Mouse (Mus musculus) kidney, postnatal 4 days (tissue): Measurements from ENCODE around the gene Gpc2.

Source experiments
- DNase-seq, 2 experiments: peaks; one replicate each; pipeline ENCODE4 v3.0.0; 2021; ENCODE audit warnings: mixed read lengths in 2 of 2

Gpc2 gene

DNA sequence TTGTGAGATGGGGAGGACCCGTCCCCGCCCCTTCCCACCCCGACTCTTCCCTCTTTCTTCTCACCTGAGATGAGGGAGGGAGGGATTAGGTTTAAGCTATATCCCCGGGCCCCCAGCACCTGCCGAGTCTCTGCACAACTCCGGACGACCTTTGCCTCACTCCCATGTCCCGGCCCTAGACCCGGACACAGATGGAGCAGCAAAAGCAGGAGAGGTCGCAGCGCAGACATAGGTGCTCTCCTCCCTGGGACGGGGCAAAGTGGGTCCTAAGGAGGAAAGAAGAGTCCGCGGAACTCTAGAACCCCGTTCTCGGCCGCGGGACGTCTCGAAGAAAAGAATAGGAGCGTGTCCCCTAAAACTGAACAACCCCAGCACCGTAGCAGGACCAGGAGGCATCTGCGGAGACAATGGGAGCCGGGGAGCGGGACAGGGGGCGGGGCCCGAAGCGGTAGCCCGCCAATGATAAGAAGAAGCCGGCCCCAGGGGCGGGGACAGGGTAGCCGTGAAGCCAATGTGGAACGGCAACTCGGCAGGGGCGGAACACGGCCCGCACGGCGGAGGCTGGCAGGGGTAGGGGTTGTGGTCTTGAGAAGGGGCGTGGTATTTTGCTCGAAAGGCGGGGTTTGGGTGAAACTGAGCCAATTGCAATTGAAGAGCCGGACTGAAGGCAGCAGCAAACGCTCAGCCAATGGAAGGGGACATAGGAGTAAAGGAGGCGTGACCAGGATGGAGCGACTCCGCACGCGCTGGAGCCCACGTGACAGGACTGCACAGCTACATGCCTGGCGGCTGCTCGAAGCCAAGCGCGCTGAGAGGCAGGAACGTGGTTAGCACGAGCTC, at the start of gene Gpc2, which contains the start of the genes Gm43720 and Stag3:
Gene Gpc2, minus strand, starts transcription at position 421 of the 840 bp plus-strand sequence.
Gene Gm43720, minus strand, starts transcription at position 374 of the 840 bp plus-strand sequence.
Gene Stag3, plus strand, starts transcription at position 656 of the 840 bp plus-strand sequence.
- DNase-seq = peak; percentile 93 to 96

DNA sequence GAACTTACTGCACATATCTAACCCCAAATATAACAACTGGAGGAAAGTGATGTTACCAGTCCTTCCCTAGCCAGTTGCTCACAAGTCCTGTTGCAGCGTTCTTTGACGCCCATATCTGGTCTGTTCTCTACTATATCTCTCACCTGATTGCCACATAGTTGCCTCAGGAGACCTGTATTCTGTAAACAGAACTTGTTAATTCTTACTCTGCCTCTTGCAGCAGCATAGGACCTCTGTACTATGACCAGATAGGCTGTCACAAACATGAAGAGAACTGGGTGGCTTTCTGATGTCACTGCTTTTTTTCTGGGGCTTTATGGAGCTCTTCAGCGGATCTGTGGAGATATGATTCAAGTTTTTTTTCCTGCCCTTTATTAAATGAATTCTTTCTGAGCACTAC, 33.0 kb upstream of the Gpc2 start:
- no peak for DNase-seq

DNA sequence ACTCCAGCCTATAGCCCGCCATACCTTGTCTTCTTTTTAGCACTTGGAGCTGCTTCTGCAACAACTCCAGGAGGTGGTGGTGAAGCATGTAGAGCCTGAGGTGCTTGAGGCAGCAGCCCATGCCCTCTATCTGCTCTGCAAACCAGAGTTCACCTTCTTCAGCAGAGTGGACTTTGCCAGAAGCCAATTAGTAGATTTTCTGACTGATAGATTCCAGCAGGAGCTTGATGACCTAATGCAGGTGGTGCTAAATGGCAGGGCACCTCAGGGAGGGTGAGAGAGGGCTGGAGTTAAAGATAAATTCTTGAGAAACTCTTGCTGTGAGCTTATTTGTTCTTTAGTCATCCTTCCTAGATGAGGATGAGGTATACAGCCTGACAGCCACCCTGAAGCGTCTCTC, 19.8 kb upstream of the Gpc2 start:
- DNase-seq = no peak

DNA sequence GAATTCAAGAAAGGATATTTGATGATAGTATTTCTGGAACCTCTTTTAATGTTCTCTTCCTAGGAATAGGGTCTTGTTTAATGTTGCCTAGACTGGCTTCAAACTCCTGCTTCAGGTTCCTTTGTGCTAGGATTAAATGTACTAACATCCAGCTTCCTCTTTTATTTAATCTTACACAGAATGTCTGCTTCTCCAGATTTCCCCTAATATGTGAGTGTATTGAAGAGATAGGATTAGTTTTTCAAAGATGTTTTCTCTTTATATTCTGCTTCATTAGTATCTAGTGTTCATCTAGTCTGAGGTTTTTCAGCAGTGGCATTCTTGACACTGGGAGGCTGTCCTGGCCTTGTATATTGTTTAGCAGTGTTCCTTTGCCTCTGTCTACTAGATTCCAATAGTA, 14.4 kb upstream of the Gpc2 start:
- DNase-seq = no peak

DNA sequence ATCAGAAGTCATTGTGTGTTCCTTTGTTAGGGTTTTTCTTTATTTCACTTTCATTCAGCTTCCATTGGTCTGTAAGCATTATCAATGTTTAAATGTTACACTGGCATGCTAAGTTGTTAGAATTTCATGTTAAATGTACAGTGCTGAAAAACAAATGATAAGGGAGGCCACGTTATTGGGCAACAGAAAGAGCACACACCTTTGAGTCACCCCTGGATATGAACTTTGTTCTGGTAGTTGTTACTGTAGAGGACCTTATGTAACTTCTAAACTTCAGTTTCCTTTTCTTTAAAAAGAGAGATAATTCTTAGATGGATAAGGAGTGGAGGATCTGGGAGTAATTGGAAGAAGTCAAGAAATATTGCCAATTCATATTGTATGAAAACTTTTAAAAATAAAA, 11.8 kb upstream of the Gpc2 start:
- no peak for DNase-seq

DNA sequence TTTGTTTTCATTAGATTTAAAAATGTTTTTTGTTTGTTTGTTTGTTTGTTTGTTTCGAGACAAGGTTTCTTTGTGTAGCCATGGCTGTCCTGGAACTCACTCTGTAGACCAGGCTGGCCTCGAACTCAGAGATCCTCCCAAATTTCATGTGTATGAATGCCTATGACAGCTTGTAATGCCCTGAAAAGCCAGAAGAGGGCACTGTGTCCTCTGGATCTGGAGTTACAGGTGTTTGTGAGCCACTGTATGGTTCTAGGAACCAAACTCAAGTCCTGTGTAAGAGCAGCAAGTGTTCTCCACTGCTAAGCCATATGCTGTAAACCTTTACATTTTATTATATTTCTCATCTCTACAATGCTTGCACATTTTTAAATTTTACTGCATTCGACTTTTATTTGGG, 8.1 kb upstream of the Gpc2 start:
- no peak for DNase-seq

DNA sequence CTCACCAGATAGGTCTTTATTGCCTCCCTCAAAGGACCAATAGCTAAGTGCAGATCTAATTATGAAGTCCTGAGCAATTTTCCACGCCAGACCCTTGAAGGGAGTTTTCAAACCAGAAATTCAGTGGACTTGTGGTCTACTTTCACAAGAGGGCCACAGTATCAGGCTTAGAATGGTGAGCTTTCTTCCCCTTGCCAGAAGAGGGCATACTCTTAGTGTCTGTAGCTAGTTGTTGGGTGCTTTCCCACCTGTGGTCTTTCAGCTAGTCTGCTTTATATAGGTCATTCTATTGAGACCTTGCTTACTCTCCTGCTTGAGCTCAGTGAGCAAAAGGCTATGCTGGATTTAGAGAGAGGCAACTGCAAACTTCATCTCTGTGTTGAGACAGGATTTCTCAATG, 3.7 kb upstream of the Gpc2 start:
- DNase-seq = no peak

DNA sequence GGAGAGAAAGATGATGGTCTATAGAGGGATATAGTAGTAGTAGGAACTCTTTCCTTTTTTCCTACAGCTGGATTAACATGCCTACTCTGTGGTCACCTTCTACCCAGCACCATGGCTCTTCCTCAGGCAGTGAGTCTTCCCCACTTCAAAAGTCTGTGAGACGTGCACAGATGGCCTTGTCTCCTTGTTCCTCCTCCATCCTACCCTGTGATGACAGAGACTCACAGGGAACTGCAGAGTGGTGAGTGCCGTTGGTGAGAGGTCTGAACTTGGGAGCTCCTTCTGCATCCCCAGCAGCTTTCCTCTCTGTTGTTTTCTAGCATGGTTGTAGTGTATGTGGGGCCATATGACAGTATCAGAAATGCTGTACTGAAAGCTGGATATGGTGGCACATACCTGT, 2.0 kb upstream of the Gpc2 start:
- DNase-seq = no peak

DNA sequence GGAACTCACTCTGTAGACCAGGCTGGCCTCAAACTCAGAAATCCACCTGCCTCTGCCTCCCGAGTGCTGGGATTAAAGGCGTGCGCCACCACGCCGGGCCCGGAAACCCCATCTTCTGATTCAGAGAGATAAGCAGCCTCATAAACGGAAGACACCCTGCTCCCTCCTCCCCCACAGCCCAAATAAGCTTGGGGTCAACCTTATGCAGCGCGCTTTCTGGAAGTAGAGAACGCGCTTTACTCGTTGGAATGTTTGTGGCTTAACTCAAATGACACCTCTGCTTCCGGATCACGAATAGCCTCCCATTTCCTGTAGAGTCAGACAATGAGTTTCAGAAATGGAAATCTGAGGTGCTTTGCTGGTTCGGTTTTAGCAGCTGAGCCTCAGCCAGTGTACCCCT, 1.0 kb upstream of the Gpc2 start:
- no peak for DNase-seq

DNA sequence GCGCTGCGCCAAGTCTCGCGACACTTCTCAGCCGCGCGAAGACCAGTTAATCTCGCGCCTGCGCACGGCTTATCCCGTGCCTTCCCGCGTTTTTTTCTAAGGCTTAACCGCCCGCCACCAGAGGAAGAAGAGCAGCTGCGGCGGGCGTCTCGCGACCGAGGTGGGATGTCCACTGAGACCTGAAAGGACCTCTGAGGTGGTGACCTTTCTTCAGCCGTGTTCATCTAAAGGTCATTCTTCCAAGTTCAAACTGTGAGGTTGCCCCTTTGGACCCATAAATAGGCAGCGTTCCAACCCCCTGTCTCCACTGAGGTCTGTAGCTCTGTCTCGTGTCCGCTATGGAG, 592 bp upstream of the Gpc2 start:
- DNase-seq = no peak

DNA sequence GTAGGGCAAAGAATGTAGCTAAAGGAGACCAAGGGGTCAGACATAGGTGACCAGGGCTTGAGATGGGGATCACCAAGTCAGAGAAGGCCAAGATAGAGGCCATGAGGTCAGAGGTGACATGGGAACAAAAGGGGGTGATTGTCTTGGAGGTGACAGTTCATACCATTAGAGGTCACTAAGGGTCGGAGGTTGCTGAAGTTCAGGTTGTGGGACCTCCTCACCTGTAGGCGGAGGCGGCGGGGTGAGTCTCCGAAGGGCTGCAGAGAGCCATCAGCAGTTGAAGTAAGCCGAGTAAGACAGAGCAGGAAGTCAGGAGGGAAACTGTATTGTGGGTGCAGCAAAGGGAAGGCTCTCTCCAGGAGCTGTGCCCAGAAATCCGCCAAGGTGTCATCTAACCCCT, 1.8 kb downstream of the Gpc2 start:
- no peak for DNase-seq

DNA sequence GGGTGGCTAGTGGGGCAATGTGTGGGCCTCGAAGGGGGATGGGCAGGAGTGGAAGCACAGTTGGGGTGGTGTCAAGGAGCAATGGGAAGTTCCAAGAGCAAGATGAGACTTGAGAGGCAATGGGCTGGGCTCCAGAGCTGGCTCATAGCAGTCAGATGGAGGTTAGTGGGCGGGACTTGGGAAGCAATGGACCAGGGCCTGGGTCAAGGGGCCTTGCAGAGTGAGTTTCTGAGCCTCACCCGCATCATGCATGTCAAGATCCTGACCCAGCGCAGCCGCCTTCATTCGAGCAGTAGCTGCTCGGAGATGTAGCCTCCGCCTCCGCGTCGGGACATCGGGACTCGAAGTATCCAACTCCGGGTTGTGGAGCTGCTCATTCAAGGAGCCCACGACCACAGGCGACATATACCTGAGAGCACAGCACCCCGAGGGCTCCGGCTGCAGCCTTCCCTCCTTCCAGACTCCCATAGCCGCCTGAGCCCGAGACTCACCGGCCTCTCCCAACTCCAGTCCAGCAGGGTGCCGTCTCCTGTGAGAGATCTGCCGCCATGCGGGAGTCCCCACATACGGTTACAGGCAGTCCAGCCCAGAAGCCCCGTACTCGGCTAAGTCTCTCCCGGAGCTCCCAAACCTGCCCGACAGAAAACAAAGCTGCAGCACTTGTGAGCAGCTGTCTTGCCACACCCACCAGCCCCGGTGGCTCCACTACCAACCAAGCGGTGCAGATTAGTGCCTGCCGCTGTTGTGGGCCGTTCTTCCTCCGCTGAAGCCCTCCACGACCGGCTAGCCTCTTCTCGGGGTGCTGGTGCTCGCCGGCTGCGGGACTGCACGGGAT, 4.4 kb downstream of the Gpc2 start:
- DNase-seq = peak; percentile 59 to 76

DNA sequence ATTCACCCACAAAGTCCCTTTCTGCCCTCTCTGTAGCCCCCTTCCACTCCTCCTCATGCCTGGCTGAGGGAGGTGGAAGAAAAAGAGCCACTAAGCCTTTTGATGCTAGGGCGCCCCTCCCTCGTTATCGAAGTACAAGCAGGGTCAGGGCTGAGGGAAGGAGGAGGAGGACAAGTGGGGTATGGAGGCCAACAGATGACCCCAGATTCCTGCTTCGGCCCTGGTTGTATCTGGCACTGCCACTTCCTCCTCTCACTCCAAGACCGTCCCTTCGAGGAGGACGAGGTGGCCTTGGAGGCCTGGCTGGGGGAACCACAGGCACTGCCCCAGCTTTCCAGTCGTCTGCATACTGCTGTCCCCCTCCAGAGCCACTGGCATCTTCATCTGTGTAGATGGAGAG, 5.6 kb downstream of the Gpc2 start:
- DNase-seq = no peak

DNA sequence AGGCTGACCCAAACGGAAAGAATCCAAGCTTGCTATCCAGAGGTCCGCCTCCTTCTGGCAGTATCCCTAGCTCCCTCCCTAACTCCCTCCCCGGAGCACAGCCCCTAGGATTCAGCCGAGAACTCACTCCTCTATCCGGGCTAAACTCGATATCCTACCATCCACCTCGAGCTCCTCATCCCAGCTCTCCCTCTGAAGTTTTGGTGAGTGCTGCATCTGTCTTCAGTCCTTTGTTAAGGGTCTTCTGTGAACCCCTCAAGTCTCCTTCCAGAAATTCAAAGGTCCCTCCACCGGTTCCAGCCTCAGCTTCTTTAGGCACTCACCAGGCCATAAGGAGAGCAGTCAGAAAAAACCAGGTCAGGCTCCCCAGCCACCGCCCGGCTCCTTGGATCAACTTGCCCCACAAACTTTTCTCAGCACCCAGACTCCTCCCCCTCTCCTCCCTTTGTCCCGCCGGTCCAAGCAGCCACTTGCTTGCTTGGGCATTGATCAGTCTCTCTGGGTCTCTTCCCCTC, 7.3 kb downstream of the Gpc2 start, which contains the start of gene Gal3st4:
Gene Gal3st4, minus strand, starts transcription at position 432 of the 515 bp plus-strand sequence.
- peak; percentile 38 to 51 for DNase-seq

DNA sequence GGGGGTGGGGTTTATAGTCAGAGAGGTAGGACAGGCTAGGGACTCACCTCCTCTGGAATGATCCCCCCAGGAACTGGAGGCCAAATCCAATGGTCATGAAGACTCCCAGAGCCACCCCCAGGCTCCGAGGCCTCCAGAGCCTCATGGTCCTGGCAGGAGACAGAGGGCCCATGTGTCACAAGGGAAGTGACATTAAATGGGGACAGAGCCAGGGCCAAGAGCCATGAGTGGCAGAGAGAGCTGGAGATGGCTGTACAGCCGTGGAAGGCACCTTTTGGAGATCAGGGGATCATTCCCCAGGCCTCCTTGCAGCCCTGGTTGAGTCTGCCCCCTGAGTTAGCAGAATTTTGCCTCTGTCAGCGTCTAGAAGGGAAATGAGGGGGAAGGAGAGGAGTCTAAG, 8.6 kb downstream of the Gpc2 start:
- DNase-seq = no peak

DNA sequence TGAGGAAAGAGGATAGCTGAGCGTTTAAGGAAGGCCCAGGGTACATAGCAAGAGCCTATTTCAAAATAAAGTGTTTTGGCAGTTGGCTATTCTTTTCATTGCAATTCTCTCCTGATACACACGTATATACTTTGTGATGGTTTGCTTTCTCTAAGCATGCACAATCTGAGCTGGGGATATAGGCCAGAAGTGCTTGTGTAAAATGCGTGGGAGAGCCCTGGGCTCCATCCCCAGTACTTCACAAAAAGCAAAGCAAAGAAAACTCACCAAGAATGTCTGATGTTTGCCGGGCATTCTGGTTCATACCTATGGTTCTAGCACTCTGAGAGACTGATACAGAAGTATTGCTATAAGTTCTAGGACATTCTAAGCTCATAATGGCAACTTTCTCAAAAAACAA, 10.8 kb downstream of the Gpc2 start:
- no peak for DNase-seq

DNA sequence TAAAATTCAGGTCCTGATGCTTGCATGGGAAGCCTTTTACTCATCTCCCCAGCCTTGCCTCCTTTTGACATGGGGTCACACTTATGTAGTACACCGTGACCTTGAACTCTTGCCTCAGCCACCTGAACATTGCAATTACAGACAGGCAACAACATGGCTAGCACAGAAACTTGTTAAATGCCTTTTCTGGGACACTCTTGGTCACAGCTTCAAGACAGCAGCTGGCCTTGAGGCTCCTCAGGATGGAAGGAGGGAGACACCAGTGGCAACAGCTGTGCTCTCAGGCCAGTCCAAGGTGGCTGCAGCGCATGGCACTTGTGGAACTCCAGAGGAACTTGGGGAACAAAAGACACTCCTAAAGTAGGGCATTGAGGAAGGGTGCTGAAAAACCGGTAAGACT, 12.7 kb downstream of the Gpc2 start:
- no peak for DNase-seq

DNA sequence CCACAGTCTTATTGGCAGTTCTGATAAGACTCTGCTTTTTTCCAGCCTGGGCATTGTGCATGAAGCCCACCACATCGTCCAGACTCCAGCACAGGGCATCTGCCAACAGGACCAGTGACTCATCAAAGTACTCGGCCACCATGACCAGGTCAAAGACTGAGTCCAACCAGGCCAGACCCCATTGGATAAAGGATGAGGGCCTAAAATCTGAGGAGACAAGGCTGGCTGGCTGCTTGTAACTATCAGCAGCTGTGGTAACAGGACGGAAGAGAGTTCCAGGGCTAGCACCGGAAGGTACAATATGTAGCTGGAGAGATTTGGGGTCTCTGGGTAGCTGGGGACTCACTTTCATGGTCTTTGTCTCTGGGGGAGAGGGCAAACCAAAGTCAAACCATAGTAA, 14.1 kb downstream of the Gpc2 start:
- DNase-seq = no peak

DNA sequence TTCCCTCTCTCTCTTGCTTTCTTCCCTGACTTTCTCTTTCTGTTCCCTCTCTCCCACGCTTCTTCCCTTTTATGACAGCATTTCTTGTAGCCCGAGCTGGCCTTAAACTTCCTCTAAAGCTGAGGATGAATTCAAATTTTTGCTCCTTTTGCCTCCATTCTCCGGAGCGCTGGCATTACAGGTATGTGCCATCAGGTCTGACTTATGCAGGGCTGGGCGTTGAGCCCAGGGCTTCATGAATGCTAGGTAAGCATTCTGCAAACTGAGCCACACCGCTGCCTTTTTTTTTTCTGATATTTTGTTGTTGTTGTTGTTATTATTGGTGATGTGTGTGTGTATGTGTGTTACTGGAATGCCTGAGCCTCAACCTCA, 15.6 kb downstream of the Gpc2 start:
- DNase-seq = no peak

DNA sequence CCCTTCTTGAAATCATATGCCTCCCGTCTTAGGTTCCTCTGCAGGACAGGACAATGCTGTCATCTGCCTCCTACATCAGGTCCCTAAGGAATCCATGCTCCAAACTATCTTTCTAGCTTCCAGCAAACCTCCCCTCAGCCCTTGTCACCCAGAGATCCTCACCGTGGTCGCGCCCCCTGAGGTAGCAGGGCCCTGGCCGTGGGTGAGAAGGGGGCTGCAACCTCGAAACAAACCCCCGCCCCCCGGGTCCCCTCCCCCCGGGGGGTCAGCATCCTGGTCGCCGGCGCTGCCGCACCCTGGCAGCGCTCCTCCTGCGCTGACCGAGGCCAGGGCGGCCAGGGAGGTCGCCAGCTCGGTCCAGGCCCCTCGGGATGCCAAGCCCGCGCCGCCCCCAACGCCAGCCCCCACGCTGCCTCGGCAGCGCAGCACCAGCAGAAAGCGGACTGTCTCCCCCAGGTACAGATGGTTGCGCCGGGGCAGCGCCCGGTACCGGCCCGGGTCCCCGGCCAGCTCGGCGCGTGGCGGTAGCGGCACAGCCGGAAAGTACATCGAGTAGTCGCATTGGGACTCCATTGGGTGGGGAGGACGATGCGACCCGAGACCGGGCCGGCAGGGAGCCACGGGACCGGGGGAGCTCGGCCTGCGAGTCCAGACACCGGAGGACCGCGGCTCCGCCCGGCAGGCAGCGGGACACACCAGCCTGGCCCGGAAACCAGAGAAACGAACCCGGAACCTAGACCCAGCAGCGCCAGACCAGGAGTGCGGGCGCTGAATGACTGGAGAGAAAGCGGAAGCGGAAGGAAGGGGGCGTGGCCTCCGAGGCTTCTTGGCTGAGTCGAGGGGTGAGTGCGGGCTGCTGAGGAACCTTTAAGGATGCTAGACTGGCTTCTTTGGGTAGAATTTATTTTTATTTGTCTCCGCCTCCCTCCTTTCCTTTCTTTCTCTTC, 16.3 kb downstream of the Gpc2 start, which contains the start of gene BC037034:
Gene BC037034, minus strand, starts transcription at position 774 of the 947 bp plus-strand sequence.
- DNase-seq = peak; percentile 96 to 97

DNA sequence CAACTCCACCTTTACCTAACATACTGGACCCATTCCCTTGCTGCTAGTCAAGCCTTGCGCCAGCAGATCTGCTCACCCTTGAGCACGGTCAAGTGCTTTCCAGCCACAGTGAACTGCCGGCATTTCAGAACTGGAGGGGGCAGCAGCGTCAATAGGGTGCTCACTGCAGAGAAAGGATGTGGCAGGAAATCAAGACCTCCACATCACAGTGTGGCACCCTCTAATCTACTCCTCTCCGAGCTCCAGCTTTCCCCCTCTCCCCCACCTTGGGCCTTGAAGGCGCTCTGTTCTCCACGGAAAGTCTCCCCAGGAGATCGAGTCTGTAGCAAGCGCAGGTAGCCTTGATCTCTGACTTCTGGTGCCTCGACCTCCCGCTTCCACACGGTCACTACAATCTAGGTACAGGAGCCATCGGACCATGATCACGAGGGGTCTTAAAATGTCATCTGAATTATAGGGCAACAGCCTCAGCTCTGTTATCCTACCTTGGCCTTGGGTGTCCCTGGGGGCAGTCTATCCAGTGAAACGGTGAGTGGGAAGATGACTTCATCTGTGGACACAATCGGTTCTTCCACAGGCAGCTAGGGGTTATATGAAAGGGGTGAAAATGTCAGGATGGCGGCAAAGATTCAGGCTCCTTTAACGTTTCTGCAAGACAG, 17.1 kb downstream of the Gpc2 start:
- DNase-seq = no peak

DNA sequence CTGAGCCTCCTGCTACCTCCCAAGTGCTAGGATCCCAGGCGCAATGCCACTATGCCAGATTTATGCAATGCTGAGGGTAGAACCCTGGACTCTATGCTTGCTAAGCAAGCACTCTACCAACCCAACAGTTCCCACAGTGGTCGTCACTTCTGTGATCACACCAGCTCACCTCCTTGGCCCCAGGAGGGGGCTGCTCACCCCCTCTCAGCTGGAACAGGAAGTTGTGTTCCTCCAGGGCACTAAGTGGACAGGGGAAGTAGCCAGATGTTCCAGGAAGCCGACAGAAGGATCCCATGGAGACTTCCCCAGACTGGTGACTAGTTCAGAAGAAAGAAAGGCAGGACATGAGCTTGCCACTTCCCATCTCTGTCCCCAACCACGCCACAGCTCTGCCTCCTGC, 17.8 kb downstream of the Gpc2 start:
- no peak for DNase-seq
